Comparison of ENCODE assay signal across 7 mouse cellular contexts in genomic region chr10:43523931-43524330, GRCm38 (mm10). TPM values are rescaled to one million over a fixed set of nuclear protein-coding genes. Genes with fewer than 3 reads are reported as not detected.
DNase-seq lines count a peak whose midpoint lies in the region; ATAC-seq and TF ChIP-seq lines count a peak whose summit lies in the region.
"Not testable (repeated sequence)": the region's sequence is repeated elsewhere in the genome, so short reads cannot be mapped to it uniquely, and the experiment has no call there.

Gm9803 (plus strand) TSS chr10:43524084.

- H3K9ac ChIP-seq in embryonic facial prominence, embryonic 14.5 days (ENCODE audit: low read depth, low read length); hindbrain, embryonic 16.5 days (ENCODE audit: low read depth, low read length); neural tube, embryonic 14.5 days (replicated peaks; ENCODE audit: low read depth, low read length): not testable (repeated sequence)

- not testable (repeated sequence) for H3K27ac ChIP-seq in embryonic facial prominence, embryonic 14.5 days (replicated peaks; ENCODE audit: low read depth, low read length); hindbrain, embryonic 16.5 days (ENCODE audit: low read depth, low read length); layer of hippocampus, adult 2 months; neural tube, embryonic 14.5 days (ENCODE audit: low read depth, low read length)

- H3K4me3 ChIP-seq in embryonic facial prominence, embryonic 14.5 days (ENCODE audit: low read depth, low read length); hindbrain, embryonic 16.5 days (ENCODE audit: low read length); layer of hippocampus, adult 2 months; neural tube, embryonic 14.5 days (ENCODE audit: low read depth, low read length): not testable (repeated sequence)

- H3K4me1 ChIP-seq in embryonic facial prominence, embryonic 14.5 days (ENCODE audit: control insufficient read depth, insufficient read depth, low read length); neural tube, embryonic 14.5 days (ENCODE audit: control insufficient read depth, insufficient read depth, low read length): not testable (repeated sequence)
- H3K4me1 ChIP-seq in hindbrain, embryonic 16.5 days (ENCODE audit: control insufficient read depth, insufficient read depth, low read depth, low read length), result peaks cover 12% of the 10 kb centered on the region

- DNase-seq in adrenal gland, postnatal 25 days; embryonic facial prominence, embryonic 14.5 days (ENCODE audit: low spot score); layer of hippocampus, adult 2 months (ENCODE audit: low spot score in 2 of 2): not testable (repeated sequence)

- not testable (repeated sequence) for H3K4me2 ChIP-seq in embryonic facial prominence, embryonic 14.5 days (ENCODE audit: low read depth, low read length); hindbrain, embryonic 16.5 days (ENCODE audit: low read length); neural tube, embryonic 14.5 days (ENCODE audit: low read depth, low read length)

- TF ChIP-seq CTCF in layer of hippocampus, adult 2 months (conservative IDR thresholded peaks at IDR 0.05), result not testable (repeated sequence)

- H3K36me3 ChIP-seq in embryonic facial prominence, embryonic 14.5 days (ENCODE audit: control insufficient read depth, insufficient read depth, low read length), result peaks cover 29% of the 10 kb centered on the region
- H3K36me3 ChIP-seq in hindbrain, embryonic 16.5 days (ENCODE audit: control insufficient read depth, insufficient read depth, low read length); neural tube, embryonic 14.5 days (ENCODE audit: control insufficient read depth, insufficient read depth, low read length): not testable (repeated sequence)

- H3K9me3 ChIP-seq in embryonic facial prominence, embryonic 14.5 days (ENCODE audit: control insufficient read depth, low read length); hindbrain, embryonic 16.5 days (ENCODE audit: control insufficient read depth, low read length); neural tube, embryonic 14.5 days (ENCODE audit: control insufficient read depth, low read length): not testable (repeated sequence)

- H3K27me3 ChIP-seq in embryonic facial prominence, embryonic 14.5 days (replicated peaks; ENCODE audit: control insufficient read depth, insufficient read depth, low read length); hindbrain, embryonic 16.5 days (replicated peaks; ENCODE audit: control insufficient read depth, insufficient read depth, low read length); neural tube, embryonic 14.5 days (ENCODE audit: control insufficient read depth, insufficient read depth, low read length): not testable (repeated sequence)

- 94% methylated on average over 9 of the region's 10 CpGs for WGBS in embryonic facial prominence, embryonic 14.5 days
- WGBS in hindbrain, embryonic 16.5 days, result 94% methylated on average over 10 of the region's 10 CpGs
- WGBS in neural tube, embryonic 14.5 days, result 92% methylated on average over 10 of the region's 10 CpGs

- ATAC-seq in embryonic facial prominence, embryonic 14.5 days (ENCODE audit: low read depth); hindbrain, embryonic 16.5 days; neural tube, embryonic 14.5 days (ENCODE audit: low read depth): not testable (repeated sequence)
- ATAC-seq in granulocyte monocyte progenitor cell, adult 5-6 weeks (replicated peaks; ENCODE audit: poor library complexity, severe bottlenecking), result peak; percentile 69
- peak; percentile 50; the same call in 1 of the 2 replicates for ATAC-seq in megakaryocyte progenitor cell, adult 5-6 weeks (replicated peaks; ENCODE audit: poor library complexity)

RNA-seq across cellular contexts. Expression of gene Gm9803, which starts in this region (rescaled TPM):
- 16.5 and 34.2 TPM in 2 replicates for total RNA-seq in adrenal gland, postnatal 25 days (2021)
- 13.2 and 20.4 TPM in 2 replicates for polyA plus RNA-seq in embryonic facial prominence, embryonic 14.5 days (2014; fragmentation: Nextera tagmentation; extraction: Ambion mirVana)
- 4.8 and 4.9 TPM in 2 replicates for total RNA-seq in granulocyte monocyte progenitor cell, adult 5-6 weeks (2014; fragmentation: Nextera tagmentation)
- total RNA-seq in granulocyte monocyte progenitor cell, adult 5-6 weeks (2017), result 2.5 and 4.0 TPM in 2 replicates
- 15.2 and 49.0 TPM in 2 replicates for polyA plus RNA-seq in hindbrain, embryonic 16.5 days (2015; fragmentation: Nextera tagmentation; extraction: Ambion mirVana)
- total RNA-seq in layer of hippocampus, adult 2 months (2021), result 10 to 100 TPM; 12.5 to 12.7 TPM
- total RNA-seq in megakaryocyte progenitor cell, adult 5-6 weeks (2015), result 7.5 and 12.0 TPM in 2 replicates
- 12.2 TPM in 1 of 2 replicates, not detected in the other for total RNA-seq in megakaryocyte progenitor cell, adult 5-6 weeks (2017)
- 17.9 and 26.8 TPM in 2 replicates for polyA plus RNA-seq in neural tube, embryonic 14.5 days (2014; fragmentation: Nextera tagmentation; extraction: Ambion mirVana)
